Mouse (Mus musculus) spleen, adult 2 months (tissue): ENCODE data around the gene Mup5. TPM values are rescaled to one million over a fixed set of nuclear protein-coding genes. Genes with fewer than 3 reads are reported as not detected.

Experiments
- polyA plus RNA-seq: library from polyadenylated mRNA; depleted of rRNA; stranded (reverse); fragments of >200 nt; gene quantifications from 2 replicates; pipeline ENCODE4 v1.2.3, GENCODE M21; 2012; rRNA removed

The Mup5 gene
- polyA plus RNA-seq, 1 experiment: not detected

Other genes with a start within 250 kb of the Mup5 start
- gene Mup17, start 239.4 kb downstream of the Mup5 start, polyA plus RNA-seq: not detected in 2 replicates
- gene Mup18, start 161.1 kb downstream of the Mup5 start, polyA plus RNA-seq: not detected in 2 replicates
- not detected in 2 replicates for gene Mup19, start 53.0 kb downstream of the Mup5 start, polyA plus RNA-seq
- not detected in 2 replicates for gene Mup20, start 218.9 kb upstream of the Mup5 start, polyA plus RNA-seq